Mouse (Mus musculus) adipocyte (in vitro differentiated cells): ENCODE data around the gene Akr7a5.

Source experiments
- DNase-seq: peaks from one replicate; pipeline ENCODE4 v3.0.0-alpha.2; 2016; ENCODE audit warnings: low spot score

Gene Akr7a5

DNA sequence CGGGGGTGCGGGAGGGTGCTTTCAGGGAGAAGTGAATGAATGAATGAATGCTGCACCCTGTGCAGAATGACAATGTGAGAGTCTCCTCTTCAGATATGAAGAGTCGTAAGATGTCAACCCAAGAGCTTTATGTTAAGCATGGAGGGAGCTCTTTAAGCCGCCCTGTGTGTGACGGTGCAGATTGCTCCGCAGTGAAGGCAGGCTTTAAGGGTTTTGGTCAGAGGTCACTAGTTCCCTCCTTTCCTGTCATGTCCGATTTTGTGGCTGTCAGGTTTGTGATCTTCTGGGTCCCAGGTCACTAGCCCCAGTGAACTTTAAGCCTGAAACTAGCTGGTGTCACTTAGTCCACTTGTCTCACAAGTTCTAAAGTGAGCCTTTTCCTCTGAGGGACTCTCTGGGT, 42.3 kb downstream of the Akr7a5 start:
- DNase-seq = peak; percentile 44

DNA sequence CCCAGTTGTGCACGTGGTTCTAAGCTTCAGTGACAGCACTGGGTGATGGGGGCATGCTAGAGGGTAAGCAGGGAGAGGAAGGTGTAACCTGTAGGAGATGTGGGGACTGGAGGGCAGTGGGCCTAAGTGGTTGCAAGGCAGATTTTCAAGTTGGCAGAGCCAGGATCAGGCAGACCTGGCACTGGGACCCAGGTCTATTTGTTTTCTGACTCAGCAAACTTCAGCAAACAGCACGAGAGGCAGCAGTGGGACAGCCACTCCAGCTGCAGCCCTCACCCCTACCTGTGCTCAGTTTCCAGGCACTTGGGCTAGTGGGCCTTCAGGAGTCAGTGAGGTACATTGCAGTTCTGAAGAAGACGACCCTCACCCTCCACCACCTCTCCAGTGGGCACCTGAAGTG, 46.7 kb downstream of the Akr7a5 start:
- DNase-seq = no peak

DNA sequence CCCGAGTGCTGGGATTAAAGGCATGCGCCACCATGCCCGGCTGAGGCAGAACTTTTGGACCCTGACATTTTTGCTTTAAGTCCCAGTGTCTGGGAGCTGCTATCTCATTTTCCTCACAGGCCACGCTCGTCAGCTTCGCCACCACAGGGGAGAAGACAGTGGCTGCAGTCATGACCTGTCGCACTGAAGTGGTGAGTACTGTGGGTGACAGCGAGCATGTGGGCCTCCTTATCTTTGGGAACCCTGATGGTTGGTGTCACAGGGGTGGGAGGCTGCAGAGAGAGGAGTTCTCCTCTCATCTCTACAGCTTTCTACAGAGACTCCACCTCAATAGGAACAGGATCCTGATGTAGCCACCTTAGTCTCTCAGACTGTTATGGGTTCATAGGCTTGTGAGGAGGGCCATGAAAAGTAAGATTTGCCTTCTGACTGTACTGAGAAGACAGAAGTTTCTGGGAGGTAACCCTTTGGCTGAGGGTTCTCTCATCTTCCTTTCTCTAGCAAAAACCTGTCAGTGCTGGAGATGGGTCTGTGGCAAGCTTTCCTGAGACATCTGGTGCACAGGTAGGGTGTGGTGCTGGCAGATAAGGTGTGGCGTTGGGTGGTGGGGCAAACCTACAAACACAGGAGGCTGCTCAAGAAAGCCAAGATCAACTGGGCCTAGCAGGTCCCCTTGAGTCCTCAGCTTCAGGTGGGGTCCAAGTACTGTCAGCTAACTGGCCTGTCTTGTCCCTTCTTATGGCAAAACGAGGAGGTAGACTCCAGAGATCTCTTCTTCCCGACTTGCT, 50.4 kb downstream of the Akr7a5 start:
- DNase-seq = no peak

DNA sequence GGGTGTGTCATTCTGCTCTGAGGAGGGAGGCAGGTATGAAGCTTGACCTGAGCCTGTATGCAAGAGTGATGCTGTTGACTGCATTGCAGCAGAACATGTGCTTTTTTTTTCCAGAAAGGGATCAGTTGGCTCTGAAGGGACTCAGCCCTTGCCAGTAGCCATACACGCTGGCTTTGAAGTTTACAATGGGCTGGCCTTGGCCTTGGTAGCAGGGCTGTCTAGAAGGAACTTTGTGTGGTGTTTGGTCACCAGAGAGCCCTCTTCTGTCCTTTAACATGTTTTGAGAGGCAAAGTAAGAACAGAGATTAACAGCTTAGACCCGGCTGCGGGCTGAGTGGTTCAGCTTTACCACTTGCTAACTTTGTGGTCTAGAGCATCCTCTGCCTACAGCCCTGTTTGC, 56.8 kb downstream of the Akr7a5 start:
- DNase-seq = no peak
